Mouse (Mus musculus) limb, embryonic 12.5 days (tissue): ENCODE data around the gene Golga5. TPM values are rescaled to one million over a fixed set of nuclear protein-coding genes. Genes with fewer than 3 reads are reported as not detected.

Experiments
- ATAC-seq: fragments of 200-750 bp; cut with Nextera tagmentation; 2 replicates; pipeline ENCODE4 v1.8.0; 2017; ENCODE audit warnings: low read depth, moderate TSS enrichment; ENCODE audit not compliant: insufficient number of reproducible peaks, insufficient read depth, low FRiP score, low TSS enrichment
- H3K27ac ChIP-seq: fragments of 300-500 bp; sonication (generic); 2 replicates; pipeline ENCODE4 v1.5.1; 2016; ENCODE audit warnings: mild to moderate bottlenecking, moderate library complexity
- H3K27me3 ChIP-seq: fragments of 300-500 bp; sonication (generic); 2 replicates; pipeline ENCODE4 v1.6.1; 2016; ENCODE audit warnings: mild to moderate bottlenecking, moderate library complexity
- H3K36me3 ChIP-seq: fragments of 300-500 bp; sonication (generic); 2 replicates; pipeline ENCODE4 v1.6.1; 2016; ENCODE audit warnings: mild to moderate bottlenecking, moderate library complexity
- H3K4me1 ChIP-seq: fragments of 300-500 bp; sonication (generic); replicated peaks from 2 replicates; pipeline ENCODE4 v1.6.1; 2016
- H3K4me2 ChIP-seq: fragments of 300-500 bp; sonication (generic); 2 replicates; pipeline ENCODE4 v1.6.1; 2016; ENCODE audit warnings: mild to moderate bottlenecking, moderate library complexity
- H3K4me3 ChIP-seq: fragments of 300-500 bp; sonication (generic); replicated peaks from 2 replicates; pipeline ENCODE4 v1.5.1; 2016; ENCODE audit warnings: mild to moderate bottlenecking
- H3K9ac ChIP-seq: fragments of 300-500 bp; sonication (generic); replicated peaks from 2 replicates; pipeline ENCODE4 v1.6.1; 2016; ENCODE audit warnings: mild to moderate bottlenecking, moderate library complexity
- H3K9me3 ChIP-seq: fragments of 300-500 bp; sonication (generic); 2 replicates; pipeline ENCODE4 v1.6.1; 2016; ENCODE audit warnings: mild to moderate bottlenecking, moderate library complexity
- WGBS: fragments of 180-500 bp; shearing (Covaris S2); methylation state at CpG from one replicate; pipeline ENCODE4 v1.1.7; 2016; 5-methylcytosine and 5-hydroxymethylcytosine counted together
- polyA plus RNA-seq: library from polyadenylated mRNA; unstranded; fragments of >200 nt; fragmentation: Nextera tagmentation; extraction: Ambion mirVana; gene quantifications from 2 replicates; pipeline ENCODE4 v1.2.1, GENCODE M21; 2016

The Golga5 gene
- polyA plus RNA-seq, 1 experiment from 2014 or later, result 37.5 TPM

- H3K27me3 ChIP-seq, result peaks cover 43% of the 10 kb centered on the region
- no peaks in the 10 kb centered on the region for H3K36me3 ChIP-seq
- no peak overlapping the region for H3K4me2 ChIP-seq
- H3K27ac ChIP-seq, result no peak overlapping the region
- H3K9me3 ChIP-seq, result no peaks in the 10 kb centered on the region
- no peak overlapping the region for H3K9ac ChIP-seq
- no peak overlapping the region for H3K4me3 ChIP-seq
- no peak for ATAC-seq
- 43% methylated on average over 8 of the region's 8 CpGs for WGBS
- H3K4me1 ChIP-seq, result no peaks in the 10 kb centered on the region
Observed at GRCm38 (mm10) chr12:102540278-102540677, 71.3 kb downstream of the Golga5 start.

DNA sequence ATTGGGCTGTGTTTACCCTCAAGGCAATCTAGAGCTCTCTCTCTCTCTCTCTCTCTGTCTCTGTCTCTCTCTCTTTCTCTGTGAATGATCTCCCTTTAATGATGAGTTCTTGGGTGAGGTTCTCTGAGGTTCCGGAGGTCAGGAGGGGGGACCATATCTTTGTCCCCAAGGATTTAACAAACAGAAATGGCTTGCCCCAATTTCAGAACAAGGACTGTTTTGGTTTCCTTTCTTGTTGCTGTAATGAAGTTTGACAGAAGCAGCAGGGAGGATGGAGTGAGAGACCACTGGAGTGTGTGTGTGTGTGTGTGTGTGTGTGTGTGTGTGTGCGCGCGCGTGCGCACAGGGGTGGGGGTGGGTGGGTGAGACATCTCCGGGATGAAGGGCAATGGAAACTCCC lies 72.2 kb downstream of the Golga5 start:
- no peak for ATAC-seq
- H3K4me3 ChIP-seq, result no peak overlapping the region
- H3K36me3 ChIP-seq, result no peaks in the 10 kb centered on the region
- peaks cover 40% of the 10 kb centered on the region for H3K27me3 ChIP-seq
- no peaks in the 10 kb centered on the region for H3K4me1 ChIP-seq
- no peaks in the 10 kb centered on the region for H3K9me3 ChIP-seq
- WGBS, result 95% methylated on average over 7 of the region's 7 CpGs
- no peak overlapping the region for H3K4me2 ChIP-seq
- no peak overlapping the region for H3K9ac ChIP-seq
- no peak overlapping the region for H3K27ac ChIP-seq

- Histone ChIP-seq H3K27me3 (peaks cover 24% of the 10 kb centered on the region; the same call in 1 of the 2 replicates), H3K9me3 (no peaks in the 10 kb centered on the region), H3K4me2 (no peak overlapping the region), H3K9ac (no peak overlapping the region), H3K4me1 (no peaks in the 10 kb centered on the region), H3K27ac (no peak overlapping the region), H3K4me3 (no peak overlapping the region), H3K36me3 (no peaks in the 10 kb centered on the region)
- ATAC-seq, result no peak
- WGBS, result 65% methylated on average over 6 of the region's 6 CpGs
Observed at GRCm38 (mm10) chr12:102545122-102545521, 76.2 kb downstream of the Golga5 start.

Other genes with a start within 250 kb of the Golga5 start
- gene Rin3, start 186.1 kb upstream of the Golga5 start, polyA plus RNA-seq, result 3.6 and 4.4 TPM in 2 replicates
- gene Lgmn, start 29.3 kb upstream of the Golga5 start, polyA plus RNA-seq, result 59.7 and 60.9 TPM in 2 replicates
- 0.33 and 0.70 TPM in 2 replicates for gene Chga, start 85.8 kb downstream of the Golga5 start, polyA plus RNA-seq
- 8.9 and 9.8 TPM in 2 replicates for gene Itpk1, start 235.8 kb downstream of the Golga5 start, polyA plus RNA-seq